Comparison of ENCODE assay signal across 8 mouse cellular contexts in genomic region chr13:41605099-41606010, GRCm38 (mm10). TPM values are rescaled to one million over a fixed set of nuclear protein-coding genes. Genes with fewer than 3 reads are reported as not detected.
DNase-seq lines count a peak whose midpoint lies in the region; ATAC-seq and TF ChIP-seq lines count a peak whose summit lies in the region.

Gene Tmem170b (plus strand): TSS chr13:41605907.

- peak; percentile 97 for DNase-seq in 416B (ENCODE audit: low read depth)
- peak; percentile 96 for DNase-seq in heart, adult 8-10 months (ENCODE audit: low spot score)
- peak; percentile 98 for DNase-seq in kidney, adult 9 months
- peak; percentile 97 for DNase-seq in limb, embryonic 14.5 days (ENCODE audit: low spot score)
- DNase-seq in midbrain, postnatal 0 days (ENCODE audit: low spot score): peak; percentile 98
- peak; percentile 88 to 89 for DNase-seq in spleen, postnatal 14 days (ENCODE audit: low spot score in 2 of 2)

- H3K9me3 ChIP-seq in embryonic facial prominence, embryonic 15.5 days (replicated peaks): no peaks in the 10 kb centered on the region
- H3K9me3 ChIP-seq in limb, embryonic 14.5 days (ENCODE audit: control insufficient read depth, low read length): no peaks in the 10 kb centered on the region
- no peaks in the 10 kb centered on the region for H3K9me3 ChIP-seq in midbrain, postnatal 0 days (ENCODE audit: low read length)

- ATAC-seq in embryonic facial prominence, embryonic 15.5 days (ENCODE audit: insufficient number of reproducible peaks, low FRiP score, low TSS enrichment, low read depth): peak; percentile 98
- peak; percentile 98 for ATAC-seq in limb, embryonic 14.5 days (ENCODE audit: low FRiP score, low read depth)
- peak; percentile 98 for ATAC-seq in midbrain, postnatal 0 days (ENCODE audit: low FRiP score)

- under 1% methylated on average over 69 of the region's 87 CpGs for WGBS in bone marrow, adult 2 months
- under 1% methylated on average over 87 of the region's 87 CpGs for WGBS in embryonic facial prominence, embryonic 15.5 days
- WGBS in limb, embryonic 14.5 days: under 1% methylated on average over 37 of the region's 87 CpGs
- whole genome bisulfite sequencing in midbrain, postnatal 0 days: under 1% methylated on average over 51 of the region's 87 CpGs

- no peaks in the 10 kb centered on the region for H3K27me3 ChIP-seq in embryonic facial prominence, embryonic 15.5 days
- H3K27me3 ChIP-seq in limb, embryonic 14.5 days (ENCODE audit: control insufficient read depth, insufficient read depth, low read length): no peaks in the 10 kb centered on the region
- no peaks in the 10 kb centered on the region for H3K27me3 ChIP-seq in midbrain, postnatal 0 days (ENCODE audit: insufficient read depth, low read length)

- peak within 1 kb of the TSS; percentile 99 for H3K27ac ChIP-seq in bone marrow, adult 2 months (ENCODE audit: control insufficient read depth, insufficient read depth, low read depth, low read length, poor library complexity)
- H3K27ac ChIP-seq in embryonic facial prominence, embryonic 15.5 days (replicated peaks): peak within 1 kb of the TSS; percentile 92
- H3K27ac ChIP-seq in limb, embryonic 14.5 days (replicated peaks; ENCODE audit: low read depth, low read length): peak within 1 kb of the TSS; percentile 81
- H3K27ac ChIP-seq in midbrain, postnatal 0 days (ENCODE audit: low read depth, low read length): peak within 1 kb of the TSS; percentile 94

- peak within 1 kb of the TSS; percentile 87 for H3K4me3 ChIP-seq in bone marrow, adult 2 months (replicated peaks; ENCODE audit: control insufficient read depth, low read depth, low read length)
- H3K4me3 ChIP-seq in embryonic facial prominence, embryonic 15.5 days (replicated peaks): peak within 1 kb of the TSS; percentile 88
- peak within 1 kb of the TSS; percentile 90 for H3K4me3 ChIP-seq in limb, embryonic 14.5 days (replicated peaks; ENCODE audit: low read length)
- H3K4me3 ChIP-seq in midbrain, postnatal 0 days (ENCODE audit: low read depth, low read length): peak within 1 kb of the TSS; percentile 90

- no peak for TF ChIP-seq CTCF in bone marrow, adult 2 months (IDR thresholded peaks at IDR 0.05; ENCODE audit: control insufficient read depth, insufficient read depth, low read length)
- TF ChIP-seq CTCF in midbrain, postnatal 0 days (IDR thresholded peaks at IDR 0.05): no peak; the same call in 1 of the 2 replicates

- no peaks in the 10 kb centered on the region for H3K36me3 ChIP-seq in embryonic facial prominence, embryonic 15.5 days
- no peaks in the 10 kb centered on the region for H3K36me3 ChIP-seq in limb, embryonic 14.5 days (ENCODE audit: control insufficient read depth, insufficient read depth, low read length)
- no peaks in the 10 kb centered on the region for H3K36me3 ChIP-seq in midbrain, postnatal 0 days (ENCODE audit: insufficient read depth, low read length)

- peak within 1 kb of the TSS; percentile 75 for H3K4me2 ChIP-seq in embryonic facial prominence, embryonic 15.5 days (replicated peaks)
- peak within 1 kb of the TSS; percentile 75 for H3K4me2 ChIP-seq in limb, embryonic 14.5 days (replicated peaks; ENCODE audit: low read depth, low read length, severe bottlenecking)
- H3K4me2 ChIP-seq in midbrain, postnatal 0 days (ENCODE audit: low read depth, low read length, poor library complexity, severe bottlenecking): peak within 1 kb of the TSS; percentile 68

- TF ChIP-seq POLR2A in bone marrow, adult 2 months (IDR thresholded peaks at IDR 0.05; ENCODE audit: borderline replicate concordance, control insufficient read depth, low read depth, low read length): peak; percentile 82
- TF ChIP-seq POLR2A in limb, embryonic 14.5 days (IDR thresholded peaks at IDR 0.05; ENCODE audit: borderline replicate concordance, extremely low read depth, insufficient read depth, insufficient read length): peak; percentile 89; the same call in 1 of the 2 replicates

- peak within 1 kb of the TSS; percentile 75 for H3K9ac ChIP-seq in embryonic facial prominence, embryonic 15.5 days
- peak within 1 kb of the TSS; percentile 85 for H3K9ac ChIP-seq in limb, embryonic 14.5 days (ENCODE audit: low read depth, low read length, severe bottlenecking)
- H3K9ac ChIP-seq in midbrain, postnatal 0 days (replicated peaks; ENCODE audit: low read length, poor library complexity, severe bottlenecking): peak within 1 kb of the TSS; percentile 99

- H3K4me1 ChIP-seq in bone marrow, adult 2 months (ENCODE audit: control insufficient read depth, insufficient read depth, low read length): peaks cover 4% of the 10 kb centered on the region; the same call in 1 of the 2 replicates
- 0 out of 2 replicates have a peak, but pooled peaks cover 17% of the 10 kb centered on the region for H3K4me1 ChIP-seq in embryonic facial prominence, embryonic 15.5 days
- H3K4me1 ChIP-seq in limb, embryonic 14.5 days (ENCODE audit: control insufficient read depth, insufficient read depth, low read length): 0 out of 2 replicates have a peak, but pooled peaks cover 6% of the 10 kb centered on the region
- peaks cover 10% of the 10 kb centered on the region; the same call in 1 of the 2 replicates for H3K4me1 ChIP-seq in midbrain, postnatal 0 days (ENCODE audit: insufficient read depth, low read length)

RNA-seq across cellular contexts. Expression of gene Tmem170b, which starts in this region (rescaled TPM):
- polyA plus RNA-seq in bone marrow, adult 2 months (2011; ENCODE audit: insufficient read depth, insufficient read length, low replicate concordance, missing spikeins): 3.2 and 7.1 TPM in 2 replicates
- polyA plus RNA-seq in embryonic facial prominence, embryonic 15.5 days (2015; fragmentation: Nextera tagmentation; extraction: Ambion mirVana): 9.8 and 10.1 TPM in 2 replicates
- 10 to 100 TPM; 22.2 to 26.4 (median 24.5) TPM for total RNA-seq in heart, adult 8-10 months (2022)
- 4.4 and 4.7 TPM in 2 replicates for polyA plus RNA-seq in limb, embryonic 14.5 days (2012; rRNA removed)
- 15.1 and 15.7 TPM in 2 replicates for polyA plus RNA-seq in limb, embryonic 14.5 days (2014; fragmentation: Nextera tagmentation; extraction: Ambion mirVana)
- total RNA-seq in midbrain, postnatal 0 days (2014; rRNA removed): 33.2 and 39.3 TPM in 2 replicates
- 37.4 and 39.3 TPM in 2 replicates for polyA plus RNA-seq in midbrain, postnatal 0 days (2015; fragmentation: Nextera tagmentation; extraction: Ambion mirVana)

Comparison
In these comparisons a context has a peak if more than half of its experiments do, and no peak if none do; other contexts are left out.
1. Peak in every context shown above with its lines: DNase-seq, ATAC-seq, H3K4me3 ChIP-seq and H3K27ac ChIP-seq.